Mouse (Mus musculus): ENCODE measurements around the gene Rps6kl1.

Rps6kl1 gene

DNA sequence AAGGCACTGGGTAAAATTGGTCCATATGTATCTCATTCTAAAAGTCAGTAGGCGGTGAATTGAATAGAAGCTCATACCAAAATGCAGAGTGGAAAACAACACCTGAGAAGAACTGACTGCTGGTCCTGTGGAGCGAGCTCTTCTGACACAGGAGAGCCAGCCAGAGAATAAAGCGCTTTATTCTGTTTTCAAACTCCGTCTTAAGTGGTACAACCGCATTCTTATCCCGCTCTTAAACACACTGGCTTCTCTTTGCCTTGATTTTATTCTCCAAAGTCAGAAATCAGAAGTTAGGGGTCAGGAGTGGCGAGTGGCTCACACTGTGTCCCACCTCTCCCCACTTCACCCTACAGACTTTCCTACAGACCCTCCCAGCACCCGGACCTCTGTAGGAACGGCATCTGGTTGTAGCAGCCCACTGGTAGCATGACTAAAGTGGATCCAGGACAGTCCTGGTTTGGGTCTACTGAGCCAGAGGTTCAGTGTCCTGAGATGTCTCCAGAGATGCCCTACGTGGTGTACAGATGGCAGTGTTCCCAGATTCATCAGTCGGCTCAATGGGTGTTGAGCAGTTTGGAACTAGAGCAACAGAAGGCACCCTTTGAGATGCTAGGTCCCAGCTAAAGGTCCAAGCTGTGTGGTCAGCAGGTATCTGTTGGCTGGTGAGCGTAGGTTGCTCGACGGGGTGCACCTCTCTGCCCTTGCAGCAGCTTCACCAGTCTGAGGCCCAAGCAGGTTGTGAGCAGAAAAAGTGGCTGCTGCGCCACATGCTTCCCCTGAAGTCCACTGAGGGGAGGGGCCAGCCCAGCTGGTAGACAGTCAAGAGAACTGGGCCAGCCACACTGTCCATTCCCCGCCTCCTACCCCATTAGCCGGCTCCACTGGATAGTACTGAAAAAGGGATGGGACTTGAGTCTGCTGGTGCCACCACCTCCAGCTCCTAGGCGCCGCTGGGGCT is 15.3 kb downstream of the Rps6kl1 start:
- CTCF ChIA-PET: interaction anchor here in 2 of 4 experiments (1.0 to 1.4 kb wide), 3 partner anchors 15 to 43 kb away, joined by 4 to 5 read pairs (median 4); partner anchors contain the start of gene Rps6kl1 (in 1 of the 2)
- POLR2A ChIA-PET: interaction anchor here in 3 of 4 experiments (0.6 to 1.6 kb wide), 10 partner anchors 9 to 1130 kb away, joined by 3 read pairs; partner anchors contain the start of genes Rps6kl1 (in 2 of the 3) and Nek9 (in 1 of the 3)

DNA sequence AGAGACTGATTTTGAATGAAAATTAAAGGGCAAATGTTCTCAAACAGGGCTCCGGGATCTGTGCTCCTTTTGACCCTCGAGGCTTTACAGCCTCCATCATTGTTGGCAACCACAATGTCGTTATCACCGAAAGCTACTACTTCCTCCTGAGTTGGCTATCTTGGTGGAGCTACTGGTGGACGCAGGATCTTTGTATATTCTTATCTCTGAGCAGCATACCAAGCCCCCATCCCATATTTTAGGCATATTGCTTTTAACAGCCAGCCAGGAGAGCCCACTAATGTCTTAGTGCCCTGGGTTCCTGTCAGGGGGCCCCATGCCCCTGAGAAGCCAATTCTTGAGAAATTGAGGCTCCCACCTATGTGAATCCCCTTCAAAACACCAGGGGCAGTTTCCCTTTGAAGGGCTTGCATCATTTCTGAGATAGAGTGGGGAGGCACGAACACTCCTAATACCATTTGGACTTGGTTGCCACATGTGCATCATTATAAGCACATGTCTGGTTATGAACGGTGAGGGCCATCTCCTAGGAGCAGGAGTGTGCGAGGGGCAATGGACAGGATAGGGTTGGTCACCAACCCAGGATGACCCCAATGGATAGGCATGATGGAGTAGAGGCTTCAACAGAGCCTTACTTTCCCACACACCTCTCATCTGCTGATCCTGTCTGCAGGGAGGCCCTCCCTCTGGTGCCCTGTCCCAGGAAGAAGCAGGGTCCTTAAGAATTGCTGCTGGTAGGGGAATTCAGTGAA is 16.8 kb downstream of the Rps6kl1 start:
- CTCF ChIA-PET: no interaction called here
- POLR2A ChIA-PET: interaction anchor here in 2 of 4 experiments (0.6 to 1.6 kb wide), 5 partner anchors 10 to 386 kb away, joined by 3 to 4 read pairs (median 3); partner anchors contain the start of gene Rps6kl1 (in 1 of the 2)

- CTCF ChIA-PET: interaction anchor here in 2 of 4 experiments (0.9 to 1.3 kb wide), 2 partner anchors 9 to 598 kb away, joined by 4 to 8 read pairs; no protein-coding TSS in a partner anchor
- POLR2A ChIA-PET: interaction anchor here in 3 of 4 experiments (0.7 to 2.9 kb wide), 9 partner anchors 8 to 267 kb away, joined by 3 to 18 read pairs (median 4); partner anchors contain the start of gene Pgf (in 1 of the 3)
Observed at GRCm38 (mm10) chr12:85131361-85131760, 19.7 kb downstream of the Rps6kl1 start.

DNA sequence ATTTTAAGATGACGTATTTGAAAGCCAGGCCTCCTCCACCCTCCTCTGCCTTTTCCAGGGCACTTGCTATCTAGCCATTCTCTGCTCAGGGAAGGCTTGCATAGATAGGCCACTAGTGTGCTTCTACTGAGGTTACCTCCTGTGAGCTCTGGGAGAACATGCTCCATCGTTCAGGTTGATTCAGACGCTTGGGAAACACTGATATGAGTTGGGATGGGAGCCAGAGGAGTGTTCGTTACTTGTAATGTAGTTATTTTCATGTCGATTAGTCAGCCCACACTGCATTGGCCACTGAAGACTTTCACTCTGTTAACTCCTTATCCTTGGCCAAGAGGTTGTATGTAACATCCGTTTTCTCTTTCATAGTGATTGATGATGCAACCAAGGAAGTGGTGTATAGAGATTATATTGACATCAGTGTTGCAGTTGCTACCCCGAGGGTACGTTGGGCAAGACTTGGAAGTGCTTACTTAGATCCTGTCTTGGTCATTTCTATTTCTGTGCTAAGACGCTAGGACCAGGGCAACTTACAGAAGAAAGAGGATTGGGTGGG is 21.6 kb downstream of the Rps6kl1 start:
- POLR2A ChIA-PET: interaction anchor here in 2 of 4 experiments (0.6 to 2.9 kb wide), 2 partner anchors 11 to 12 kb away, joined by 3 to 18 read pairs; no protein-coding TSS in a partner anchor
- CTCF ChIA-PET: no interaction called here

DNA sequence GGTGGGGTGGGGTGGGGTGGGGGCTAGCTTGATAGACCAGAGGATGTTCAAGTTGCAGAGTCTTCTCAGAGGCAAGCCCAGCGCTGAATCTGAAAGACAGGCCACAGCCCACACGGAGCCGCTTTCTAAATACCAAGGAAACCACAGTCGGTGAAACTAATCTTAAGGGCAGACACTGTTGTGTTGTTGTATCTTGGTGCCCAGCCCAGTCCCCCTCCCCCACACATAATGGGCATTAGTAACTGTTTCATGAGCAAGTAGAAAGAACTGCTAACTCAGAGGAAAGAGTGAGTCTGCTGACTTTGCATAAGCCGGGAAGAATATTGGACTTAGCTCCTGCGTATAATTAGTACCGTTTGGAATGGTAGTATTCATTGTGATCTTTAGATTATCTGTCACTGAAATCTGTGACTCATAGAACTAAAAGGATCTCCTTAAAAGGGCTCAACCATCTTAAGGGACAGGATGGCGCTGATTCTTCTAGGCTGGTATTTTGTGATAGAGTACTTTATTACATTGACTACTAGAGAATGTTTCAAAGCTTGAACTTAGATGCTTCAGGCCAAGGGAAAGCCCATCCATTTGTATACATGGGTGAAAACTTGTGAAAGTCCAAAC is 24.0 kb downstream of the Rps6kl1 start:
- ChIA-PET CTCF (interaction anchor here in 1 of 4 experiments (1.3 kb wide), 1 partner anchor 35 kb away, joined by 5 read pairs; no protein-coding TSS in a partner anchor), POLR2A (interaction anchor here in 1 of 4 experiments (1.0 to 1.2 kb wide), 2 partner anchors 10 to 34 kb away, joined by 3 read pairs; no protein-coding TSS in a partner anchor)

- CTCF ChIA-PET: no interaction called here
- POLR2A ChIA-PET: interaction anchor here in 1 of 4 experiments (1.0 to 2.7 kb wide), 3 partner anchors 10 to 26 kb away, joined by 3 to 16 read pairs (median 3); partner anchors contain the start of gene Rps6kl1
Observed at GRCm38 (mm10) chr12:85124751-85125150, 26.3 kb downstream of the Rps6kl1 start.

- ChIA-PET POLR2A (interaction anchor here in 1 of 4 experiments (0.7 to 2.7 kb wide), 5 partner anchors 11 to 595 kb away, joined by 3 to 16 read pairs (median 3); partner anchors contain the start of gene Rps6kl1), CTCF (interaction anchor here in 2 of 4 experiments (0.6 kb wide), 2 partner anchors 32 to 183 kb away, joined by 3 to 4 read pairs; no protein-coding TSS in a partner anchor)
Observed at GRCm38 (mm10) chr12:85123645-85124044, 27.4 kb downstream of the Rps6kl1 start.

GRCm38 (mm10) chr12:85123108-85123530 is 27.9 kb downstream of the Rps6kl1 start:
- CTCF ChIA-PET: interaction anchor here in 2 of 4 experiments (0.6 kb wide), 2 partner anchors 32 to 183 kb away, joined by 3 to 4 read pairs; no protein-coding TSS in a partner anchor
- POLR2A ChIA-PET: interaction anchor here in 3 of 4 experiments (0.5 to 2.7 kb wide), 5 partner anchors 9 to 229 kb away, joined by 3 to 16 read pairs (median 3); no protein-coding TSS in a partner anchor

DNA sequence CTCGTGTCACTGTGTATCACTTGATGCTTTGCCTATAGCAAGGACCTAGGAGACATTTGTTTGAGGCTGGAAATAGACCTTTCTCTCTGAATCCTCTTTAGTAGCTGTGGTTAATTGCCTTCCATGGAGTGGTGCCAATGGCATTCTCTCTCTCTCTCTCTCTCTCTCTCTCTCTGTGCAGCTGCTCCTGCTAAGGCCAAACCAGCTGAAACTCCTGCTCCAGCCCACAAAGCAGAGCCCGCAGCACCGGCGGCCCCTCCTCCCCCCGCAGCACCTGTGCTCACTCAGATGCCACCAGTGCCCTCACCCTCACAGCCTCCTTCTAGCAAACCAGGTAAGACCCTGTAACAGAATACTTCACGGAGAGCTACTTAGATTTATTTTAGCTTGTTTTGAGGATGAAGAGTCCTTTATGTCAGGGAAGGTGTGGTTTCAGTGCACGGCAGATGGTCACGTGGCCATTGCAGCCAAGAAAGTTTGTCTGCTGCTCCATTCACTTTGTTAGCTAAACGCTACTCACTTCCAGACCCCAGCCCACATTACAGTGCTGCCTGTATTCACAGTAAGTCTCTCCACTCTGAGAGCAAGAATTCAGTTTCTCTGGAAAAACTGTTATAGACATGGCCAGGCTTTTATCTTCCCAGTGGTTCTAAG is 29.1 kb downstream of the Rps6kl1 start:
- ChIA-PET CTCF (interaction anchor here in 2 of 4 experiments (0.6 kb wide), 2 partner anchors 38 to 46 kb away, joined by 3 to 4 read pairs; no protein-coding TSS in a partner anchor), POLR2A (interaction anchor here in 3 of 4 experiments (0.5 to 2.7 kb wide), 7 partner anchors 8 to 216 kb away, joined by 3 to 16 read pairs (median 4); no protein-coding TSS in a partner anchor)

- ChIA-PET CTCF (no interaction called here), POLR2A (interaction anchor here in 1 of 4 experiments (0.8 to 1.4 kb wide), 2 partner anchors 24 to 34 kb away, joined by 3 read pairs; no protein-coding TSS in a partner anchor)
Observed at GRCm38 (mm10) chr12:85115678-85116077, 35.4 kb downstream of the Rps6kl1 start.

GRCm38 (mm10) chr12:85113917-85114316 is 37.1 kb downstream of the Rps6kl1 start:
- CTCF ChIA-PET: interaction anchor here in 2 of 4 experiments (0.6 kb wide), 2 partner anchors 22 to 1405 kb away, joined by 3 read pairs; no protein-coding TSS in a partner anchor

GRCm38 (mm10) chr12:85113337-85113736 is 37.7 kb downstream of the Rps6kl1 start:
- POLR2A ChIA-PET: no interaction called here
- CTCF ChIA-PET: no interaction called here

More at GRCm38 (mm10) chr12:85113917-85114316, 37.1 kb downstream of the Rps6kl1 start:
- POLR2A ChIA-PET: interaction anchor here in 2 of 4 experiments (0.6 to 1.0 kb wide), 4 partner anchors 8 to 721 kb away, joined by 3 to 5 read pairs (median 4); no protein-coding TSS in a partner anchor

DNA sequence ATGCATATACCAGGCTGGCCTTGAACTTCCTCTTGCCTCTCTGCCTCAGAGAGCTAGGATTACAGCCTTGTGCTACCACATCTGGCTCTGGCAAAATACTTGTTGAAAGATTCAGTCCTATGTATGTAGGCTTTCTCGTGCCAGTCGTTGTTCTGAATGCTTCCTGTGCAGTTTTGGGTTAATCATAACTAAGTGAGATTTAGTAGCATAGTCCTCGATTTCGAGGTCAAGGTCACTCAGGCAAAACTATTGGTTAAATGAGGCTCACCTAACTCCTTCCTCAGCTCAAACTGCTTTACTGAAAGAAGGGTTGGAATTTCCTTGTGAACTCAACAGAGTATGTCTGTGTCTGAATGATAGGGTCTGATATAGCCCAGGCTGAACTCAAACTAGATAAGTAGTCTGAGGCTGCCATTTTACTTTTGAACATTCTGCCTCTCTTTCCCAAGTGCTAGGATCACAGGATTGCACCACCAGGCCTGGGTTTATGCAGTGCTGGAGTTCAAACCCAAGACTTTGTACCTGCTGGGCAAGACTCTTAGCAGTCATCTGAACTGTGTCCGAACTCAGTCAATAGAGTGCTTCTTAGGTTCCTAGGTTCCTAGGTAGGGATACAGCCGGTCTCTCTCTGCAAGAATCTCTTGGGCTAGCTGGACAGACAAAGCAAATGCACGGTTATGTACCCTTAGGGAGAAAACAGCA is 38.4 kb downstream of the Rps6kl1 start:
- POLR2A ChIA-PET: interaction anchor here in 1 of 4 experiments (0.9 to 1.3 kb wide), 2 partner anchors 18 to 340 kb away, joined by 3 read pairs; partner anchors contain the start of genes Isca2 and Npc2
- CTCF ChIA-PET: interaction anchor here in 1 of 4 experiments (1.0 kb wide), 1 partner anchor 193 kb away, joined by 3 read pairs; no protein-coding TSS in a partner anchor

DNA sequence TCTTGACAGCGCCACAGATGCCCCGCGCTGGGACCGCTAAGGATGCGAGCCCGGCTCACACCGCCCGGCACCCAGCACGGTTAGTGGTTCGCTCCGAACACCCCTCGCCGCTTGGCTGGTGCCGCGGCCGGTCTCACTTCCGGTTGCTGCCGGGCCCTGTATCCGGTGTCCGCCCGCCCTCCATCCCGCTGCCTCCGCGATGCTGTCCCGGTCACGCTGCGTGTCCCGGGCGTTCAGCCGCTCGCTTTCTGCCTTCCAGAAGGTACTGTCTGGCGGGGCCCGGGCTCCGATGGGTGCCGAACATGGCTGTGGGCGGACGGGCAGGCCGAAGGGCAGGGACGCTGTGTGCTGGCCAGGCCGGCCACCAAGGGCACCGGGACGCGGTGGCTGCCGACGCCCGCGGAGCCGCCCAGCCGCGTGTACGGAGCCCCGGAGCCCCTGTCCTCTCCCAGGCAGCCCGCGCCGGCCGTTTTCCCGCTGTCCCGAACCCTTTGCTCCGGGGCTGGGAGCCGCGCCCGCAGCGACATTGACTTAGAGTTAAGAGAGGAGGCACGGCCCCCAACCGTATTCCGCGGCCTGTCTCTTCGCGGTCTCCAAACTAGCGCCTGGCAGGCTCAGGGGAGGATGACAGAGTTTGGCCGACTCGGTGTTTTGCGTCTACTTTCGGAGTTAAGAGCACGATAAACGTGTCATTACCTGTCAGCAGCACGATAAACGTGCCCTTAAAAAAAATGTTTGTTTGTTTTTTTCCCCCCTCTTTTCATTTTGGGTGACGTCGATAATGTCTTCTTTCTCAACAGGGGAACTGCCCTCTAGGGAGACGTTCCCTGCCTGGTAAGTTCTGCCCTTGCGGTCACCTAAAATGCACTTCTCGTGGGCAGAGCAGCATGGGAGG is 40.1 kb downstream of the Rps6kl1 start, which contains the start of the genes Prox2 and Dlst:
Gene Prox2, minus strand, starts transcription at position 62 of the 895 bp plus-strand sequence.
Gene Dlst, plus strand, starts transcription at position 136 of the 895 bp plus-strand sequence.
- ChIA-PET CTCF (interaction anchor here (0.6 to 2.0 kb wide), 4 partner anchors 19 to 234 kb away, joined by 3 to 14 read pairs (median 6); partner anchors contain the start of gene Ltbp2 (in 1 of the 4)), POLR2A (interaction anchor here in 3 of 4 experiments (0.5 to 10.0 kb wide), 7 partner anchors 11 to 345 kb away, joined by 3 to 84 read pairs (median 4); partner anchors contain the start of gene Ylpm1 (in 1 of the 3))

All from embryonic stem cell, embryonic (primary cell).